Mouse (Mus musculus) MEL (cell line): ENCODE measurements around the gene Lcor. TPM values are rescaled to one million over a fixed set of nuclear protein-coding genes. Genes with fewer than 3 reads are reported as not detected.

Experiments used
- DNase-seq: peaks from one replicate; pipeline ENCODE4 v3.0.0; 2011; ENCODE audit warnings: low read depth, low spot score
- H3K27ac ChIP-seq: 2 replicates; pipeline ENCODE4 v1.5.1; 2012; ENCODE audit warnings: low read depth, mild to moderate bottlenecking, control low read depth, low read length, moderate library complexity; ENCODE audit not compliant: control insufficient read depth
- H3K27me3 ChIP-seq, 2 experiments: fragments of 150-350 bp in 1 of 2; sonication (generic) in 1 of 2; 2 replicates each; pipeline ENCODE4 v1.6.1; 2012; ENCODE audit warnings: low read length in 2 of 2, mild to moderate bottlenecking in 2 of 2, improper control_type of control experiment in 1 of 2, moderate library complexity in 1 of 2; ENCODE audit not compliant: insufficient read depth in 2 of 2, control insufficient read depth in 1 of 2
- H3K36me3 ChIP-seq, 2 experiments: 2 replicates each; pipeline ENCODE4 v1.6.1; 2012 to 2014; ENCODE audit warnings: low read length in 2 of 2, improper control_type of control experiment in 1 of 2, inconsistent platforms in 1 of 2, mild to moderate bottlenecking in 1 of 2; ENCODE audit not compliant: insufficient read depth in 2 of 2, control insufficient read depth in 1 of 2
- H3K4me1 ChIP-seq, 2 experiments: fragments of 150-350 bp in 1 of 2; sonication (generic) in 1 of 2; 2 replicates each; pipeline ENCODE4 v1.6.1; 2012; ENCODE audit warnings: low read length in 2 of 2, improper control_type of control experiment in 1 of 2, mild to moderate bottlenecking in 1 of 2; ENCODE audit not compliant: insufficient read depth in 2 of 2, control insufficient read depth in 1 of 2
- H3K4me3 ChIP-seq, 2 experiments: fragments of 150-350 bp in 1 of 2; sonication (generic) in 1 of 2; 2 replicates each; pipeline ENCODE4 v1.5.1; 2012; ENCODE audit warnings: low read depth in 2 of 2, low read length in 2 of 2, mild to moderate bottlenecking in 2 of 2, moderate library complexity in 2 of 2, control low read depth in 1 of 2, improper control_type of control experiment in 1 of 2; ENCODE audit not compliant: control insufficient read depth in 1 of 2, insufficient read depth in 1 of 2
- H3K79me2 ChIP-seq: 2 replicates; pipeline ENCODE4 v1.6.1; 2012; ENCODE audit warnings: mild to moderate bottlenecking, low read length, moderate library complexity; ENCODE audit not compliant: control insufficient read depth, poor library complexity, insufficient read depth
- H3K9ac ChIP-seq: 2 replicates; pipeline ENCODE4 v1.6.1; 2012; ENCODE audit warnings: low read depth, mild to moderate bottlenecking, control low read depth, low read length, moderate library complexity; ENCODE audit not compliant: control insufficient read depth, poor library complexity, severe bottlenecking
- H3K9me3 ChIP-seq: fragments of 150-350 bp; sonication (generic); replicated peaks from 2 replicates; pipeline ENCODE4 v1.6.1; 2012; ENCODE audit warnings: mild to moderate bottlenecking, low read length, improper control_type of control experiment, moderate library complexity; ENCODE audit not compliant: insufficient read depth
- BHLHE40 ChIP-seq: IDR thresholded peaks from 2 replicates; pipeline ENCODE4 v1.6.1; 2012; ENCODE audit warnings: low read depth, mild to moderate bottlenecking, inconsistent platforms, low read length, improper control_type of control experiment, borderline replicate concordance
- E2F4 ChIP-seq: IDR thresholded peaks from 2 replicates; pipeline ENCODE4 v1.6.1; 2011; ENCODE audit warnings: low read depth, low read length, improper control_type of control experiment, borderline replicate concordance
- ELF1 ChIP-seq: IDR thresholded peaks from 2 replicates; pipeline ENCODE4 v1.6.1; 2014; ENCODE audit warnings: low read depth, mild to moderate bottlenecking, inconsistent platforms, low read length, improper control_type of control experiment, moderate library complexity
- EP300 ChIP-seq, 2 experiments: IDR thresholded peaks; 2 replicates each; pipeline ENCODE4 v1.6.1; 2011; ENCODE audit warnings: improper control_type of control experiment in 2 of 2, low read length in 2 of 2, low read depth in 1 of 2, mild to moderate bottlenecking in 1 of 2
- GABPA ChIP-seq: IDR thresholded peaks from 2 replicates; pipeline ENCODE4 v1.6.1; 2012; ENCODE audit warnings: low read depth, mild to moderate bottlenecking, inconsistent platforms, low read length, improper control_type of control experiment, moderate library complexity
- GATA1 ChIP-seq: IDR thresholded peaks from 2 replicates; pipeline ENCODE4 v1.6.1; 2011; ENCODE audit warnings: low read depth, low read length, improper control_type of control experiment
- HCFC1 ChIP-seq: IDR thresholded peaks from 2 replicates; pipeline ENCODE4 v1.6.1; 2012; ENCODE audit warnings: low read depth, mild to moderate bottlenecking, inconsistent platforms, low read length, improper control_type of control experiment, moderate library complexity
- KAT2A ChIP-seq: conservative IDR thresholded peaks from 2 replicates; pipeline ENCODE4 v1.6.1; 2012; ENCODE audit warnings: low read depth, low read length, improper control_type of control experiment, inconsistent platforms
- MAFK ChIP-seq: IDR thresholded peaks from 2 replicates; pipeline ENCODE4 v1.6.1; 2011; ENCODE audit warnings: low read depth, mild to moderate bottlenecking, low read length, improper control_type of control experiment, borderline replicate concordance
- MAX ChIP-seq: IDR thresholded peaks from 2 replicates; pipeline ENCODE4 v1.6.1; 2011; ENCODE audit warnings: low read length, improper control_type of control experiment
- MXI1 ChIP-seq: IDR thresholded peaks from 2 replicates; pipeline ENCODE4 v1.6.1; 2011; ENCODE audit warnings: mild to moderate bottlenecking, low read depth, low read length, improper control_type of control experiment
- MYB ChIP-seq: IDR thresholded peaks from 2 replicates; pipeline ENCODE4 v1.6.1; 2011; ENCODE audit warnings: mild to moderate bottlenecking, low read depth, low read length, improper control_type of control experiment
- POLR2A ChIP-seq, 2 experiments: IDR thresholded peaks; 2 replicates each; pipeline ENCODE4 v1.6.1; 2011 to 2012; ENCODE audit warnings: low read length in 2 of 2, mild to moderate bottlenecking in 2 of 2, control low read depth in 1 of 2, improper control_type of control experiment in 1 of 2, low read depth in 1 of 2, moderate library complexity in 1 of 2; ENCODE audit not compliant: control insufficient read depth in 1 of 2, insufficient read depth in 1 of 2, poor library complexity in 1 of 2
- POLR2AphosphoS2 ChIP-seq: IDR thresholded peaks from 2 replicates; pipeline ENCODE4 v1.6.1; 2011; ENCODE audit warnings: low read length, improper control_type of control experiment
- RAD21 ChIP-seq: IDR thresholded peaks from 2 replicates; pipeline ENCODE4 v1.6.1; 2011; ENCODE audit warnings: mild to moderate bottlenecking, low read depth, low read length, improper control_type of control experiment
- RCOR1 ChIP-seq: IDR thresholded peaks from 2 replicates; pipeline ENCODE4 v1.6.1; 2012; ENCODE audit warnings: low read depth, mild to moderate bottlenecking, inconsistent platforms, low read length, improper control_type of control experiment
- TAL1 ChIP-seq: IDR thresholded peaks from 2 replicates; pipeline ENCODE4 v1.6.1; 2012; ENCODE audit warnings: mild to moderate bottlenecking, inconsistent platforms, low read length, moderate library complexity, mixed read lengths
- TBP ChIP-seq: IDR thresholded peaks from 2 replicates; pipeline ENCODE4 v1.8.0; 2011; ENCODE audit warnings: low read depth, low read length, improper control_type of control experiment
- TCF12 ChIP-seq: IDR thresholded peaks from 2 replicates; pipeline ENCODE4 v1.6.1; 2014; ENCODE audit warnings: low read depth, mild to moderate bottlenecking, inconsistent platforms, low read length, improper control_type of control experiment, moderate library complexity
- USF1 ChIP-seq: IDR thresholded peaks from 2 replicates; pipeline ENCODE4 v1.6.1; 2014; ENCODE audit warnings: low read depth, mild to moderate bottlenecking, inconsistent platforms, low read length, improper control_type of control experiment, moderate library complexity
- USF2 ChIP-seq, 2 experiments: IDR thresholded peaks; 2 replicates each; pipeline ENCODE4 v1.6.1; 2011 to 2012; ENCODE audit warnings: improper control_type of control experiment in 2 of 2, low read length in 2 of 2, borderline replicate concordance in 1 of 2, inconsistent platforms in 1 of 2, low read depth in 1 of 2, mild to moderate bottlenecking in 1 of 2; ENCODE audit not compliant: insufficient read depth in 1 of 2
- ZC3H11A ChIP-seq: IDR thresholded peaks from 2 replicates; pipeline ENCODE4 v1.6.1; 2012; ENCODE audit warnings: low read depth, mild to moderate bottlenecking, inconsistent platforms, low read length, improper control_type of control experiment
- ZMIZ1 ChIP-seq: IDR thresholded peaks from 2 replicates; pipeline ENCODE4 v1.6.1; 2012; ENCODE audit warnings: low read depth, mild to moderate bottlenecking, inconsistent platforms, low read length, improper control_type of control experiment, moderate library complexity
- ZNF384 ChIP-seq: IDR thresholded peaks from 2 replicates; pipeline ENCODE4 v1.6.1; 2012; ENCODE audit warnings: low read depth, mild to moderate bottlenecking, inconsistent platforms, low read length, improper control_type of control experiment
- polyA plus RNA-seq, 2 experiments: library from polyadenylated mRNA; stranded (reverse) in 1 of 2; unstranded in 1 of 2; fragments of >175 nt in 1 of 2; fragments of >200 nt in 1 of 2; gene quantifications; 2 replicates each; pipeline versions ENCODE4 v1.2.1 to v1.2.4; 2012; ENCODE audit warnings: low replicate concordance in 2 of 2, low read depth in 1 of 2; ENCODE audit not compliant: insufficient read length in 2 of 2, insufficient read depth in 1 of 2, missing spikeins in 1 of 2
- total RNA-seq: library from RNA; depleted of rRNA; stranded (reverse); fragments of 300-350 nt; gene quantifications from 2 replicates; pipeline ENCODE4 v1.2.3, GENCODE M21; 2012

The Lcor gene
- total and polyA plus RNA-seq, 3 experiments = 8.1 to 8.7 TPM; not detected in 1

DNA sequence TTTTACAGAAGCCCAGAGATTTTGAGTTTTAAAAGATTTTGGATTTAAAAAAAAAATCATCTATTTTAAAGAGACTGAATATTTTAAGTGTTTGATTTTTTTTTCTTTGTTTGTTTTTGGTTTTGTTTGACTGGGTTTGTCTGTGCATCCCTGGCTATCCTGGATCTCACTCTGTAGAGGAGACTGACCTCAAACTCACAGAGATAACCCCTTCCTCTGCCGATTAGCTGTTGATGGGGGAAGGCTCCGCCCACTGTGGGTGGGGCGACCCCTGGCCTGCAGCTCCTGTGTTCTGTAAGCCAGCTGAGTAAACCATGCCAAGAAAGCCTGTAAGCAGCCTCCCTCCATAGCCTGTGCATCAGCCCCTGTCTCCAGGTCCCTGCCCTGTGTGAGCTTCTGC is 30.3 kb upstream of the Lcor start:
- TF ChIP-seq EP300 (IDR thresholded peaks at IDR 0.05; ENCODE audit: low read depth in 1 of 2, low read length in 2 of 2) = peak in 1 of 2 experiments; percentile 71; a peak in 3 of 4 replicates
- TF ChIP-seq TAL1 = no peak
- peak; percentile 58 for TF ChIP-seq GATA1
- TF ChIP-seq BHLHE40 = no peak
- no peak for TF ChIP-seq KAT2A
- TF ChIP-seq TCF12 = no peak
- peak in 1 of 2 experiments; percentile 44; a peak in 1 of 4 replicates for TF ChIP-seq POLR2A (IDR thresholded peaks at IDR 0.05; ENCODE audit: control insufficient read depth in 1 of 2, insufficient read depth in 1 of 2, low read depth in 1 of 2, low read length in 2 of 2, poor library complexity in 1 of 2)
- TF ChIP-seq USF1 = peak; percentile 14; the same call in 1 of the 2 replicates
- no peak for TF ChIP-seq POLR2AphosphoS2
- no peak for TF ChIP-seq MYB
- TF ChIP-seq RCOR1 = peak; percentile 63
- TF ChIP-seq GABPA = no peak
- peak; percentile 36; the same call in 1 of the 2 replicates for TF ChIP-seq ZNF384
- Histone ChIP-seq H3K9me3 (no peaks in the 10 kb centered on the region), H3K27me3 (no peaks in the 10 kb centered on the region), H3K9ac (no peak overlapping the region), H3K4me3 (no peak overlapping the region), H3K36me3 (peaks cover 0 to 15% of the 10 kb centered on the region in 2 experiments; a peak in 2 of 4 replicates), H3K4me1 (peaks cover 6 to 29% of the 10 kb centered on the region in 2 experiments), H3K79me2 (no peaks in the 10 kb centered on the region), H3K27ac (no peak overlapping the region)
- DNase-seq = peak; percentile 87

DNA sequence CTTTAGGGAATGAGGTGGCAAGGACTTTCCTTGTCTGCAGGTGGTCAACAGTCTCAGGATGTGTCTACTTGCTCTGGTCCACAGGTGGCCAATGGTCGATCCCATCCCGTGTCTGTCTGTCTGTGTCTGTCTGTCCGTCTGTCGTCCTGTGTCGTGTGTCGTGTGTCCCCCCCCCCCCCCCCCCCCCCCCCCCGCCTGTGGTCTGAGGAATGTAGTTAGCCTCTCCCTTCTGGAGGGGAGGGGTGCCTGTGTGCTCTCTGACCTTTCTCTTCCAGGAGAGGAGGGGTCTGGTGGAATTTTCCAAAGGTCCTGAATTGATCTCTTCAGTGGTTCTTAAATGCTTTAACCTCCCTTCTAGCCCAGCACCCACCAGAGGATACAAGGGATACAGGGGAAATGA is 27.8 kb upstream of the Lcor start:
- peaks cover 9 to 35% of the 10 kb centered on the region in 2 experiments for H3K4me1 ChIP-seq
- no peaks in the 10 kb centered on the region for H3K27me3 ChIP-seq
- H3K9ac ChIP-seq = peak overlapping the region; percentile 73
- H3K4me3 ChIP-seq = peak overlapping the region; percentile 45 to 49
- H3K79me2 ChIP-seq = no peaks in the 10 kb centered on the region
- TF ChIP-seq MAFK (no peak), MXI1 (no peak), MAX (no peak)
- peak overlapping the region; percentile 89 for H3K27ac ChIP-seq
- peak; percentile 51 for DNase-seq
- no peaks in the 10 kb centered on the region for H3K9me3 ChIP-seq
- H3K36me3 ChIP-seq = peaks cover 0 to 20% of the 10 kb centered on the region in 2 experiments; a peak in 2 of 4 replicates

DNA sequence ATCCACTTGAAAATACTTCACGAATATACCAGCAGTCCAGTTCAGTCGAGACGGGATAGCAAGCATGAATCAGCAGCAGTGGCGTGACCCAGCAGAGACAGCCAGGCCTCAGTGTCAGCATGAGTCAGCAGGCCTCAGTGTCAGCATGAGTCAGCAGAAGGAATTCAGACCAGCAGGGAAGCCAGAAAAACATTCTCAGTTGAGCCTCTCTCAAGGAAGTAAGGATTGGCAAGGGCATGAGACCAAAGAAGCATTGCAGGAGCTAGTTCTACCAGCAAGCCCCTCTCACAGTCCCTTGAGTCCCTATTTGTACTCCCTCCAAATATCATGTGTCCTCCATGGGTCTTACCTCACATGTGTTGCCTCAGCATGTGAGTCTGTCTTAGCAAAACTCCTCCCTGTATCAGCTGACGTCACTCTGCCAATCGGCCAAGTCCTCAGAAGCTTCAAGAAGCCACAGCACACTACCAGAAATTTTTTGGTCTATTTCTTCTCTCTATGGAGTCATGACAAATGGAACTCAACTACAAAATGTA is 27.3 kb upstream of the Lcor start:
- Histone ChIP-seq H3K36me3 (peaks cover 0 to 20% of the 10 kb centered on the region in 2 experiments; a peak in 2 of 4 replicates), H3K79me2 (no peaks in the 10 kb centered on the region), H3K27me3 (no peaks in the 10 kb centered on the region), H3K4me3 (peak overlapping the region; percentile 45 to 49), H3K9me3 (no peaks in the 10 kb centered on the region), H3K4me1 (peaks cover 9 to 35% of the 10 kb centered on the region in 2 experiments), H3K9ac (peak overlapping the region; percentile 73), H3K27ac (peak overlapping the region; percentile 89)
- peak; percentile 97 for DNase-seq
- TF ChIP-seq E2F4 (peak; percentile 78; the same call in 1 of the 2 replicates), ZC3H11A (no peak), POLR2A (IDR thresholded peaks at IDR 0.05; ENCODE audit: control insufficient read depth in 1 of 2, insufficient read depth in 1 of 2, low read depth in 1 of 2, low read length in 2 of 2, poor library complexity in 1 of 2) (peak; percentile 26 to 72; a peak in 2 of 4 replicates), USF2 (IDR thresholded peaks at IDR 0.05; ENCODE audit: borderline replicate concordance in 1 of 2, insufficient read depth in 1 of 2, low read depth in 1 of 2, low read length in 2 of 2) (no peak), ELF1 (peak; percentile 16; the same call in 1 of the 2 replicates), ZNF384 (no peak), RAD21 (no peak), ZMIZ1 (no peak), HCFC1 (peak; percentile 55), BHLHE40 (peak; percentile 77), TBP (peak; percentile 79; the same call in 1 of the 2 replicates), MXI1 (peak; percentile 93), TAL1 (no peak), KAT2A (peak; percentile 33), MYB (no peak; the same call in 1 of the 2 replicates), GABPA (peak; percentile 100), POLR2AphosphoS2 (0 out of 2 replicates have a peak, but pooled peaks have one; percentile 31)
